Mouse (Mus musculus) heart, embryonic 16.5 days (tissue): ENCODE measurements at regions not wholly inside any gene's neighbourhood (a gene's known extent, or its start where the extent isn't known, plus 50 kb on each side); places are given as distances from the start of the nearest gene placed in this dataset.

Experiments
- ATAC-seq: fragments of 200-750 bp; cut with Nextera tagmentation; replicated peaks from 2 replicates; pipeline ENCODE4 v1.8.0; 2017; ENCODE audit warnings: moderate number of reproducible peaks; ENCODE audit not compliant: insufficient read depth, low FRiP score; ENCODE audit errors: extremely low read depth
- H3K27ac ChIP-seq: fragments of 300-500 bp; sonication (generic); 2 replicates; pipeline ENCODE4 v1.5.1; 2014; ENCODE audit warnings: mild to moderate bottlenecking, low read length, control low read depth, moderate library complexity
- H3K27me3 ChIP-seq: fragments of 300-500 bp; sonication (generic); 2 replicates; pipeline ENCODE4 v1.6.1; 2014; ENCODE audit warnings: low read length, mixed read lengths; ENCODE audit not compliant: control insufficient read depth, insufficient read depth
- H3K36me3 ChIP-seq: fragments of 300-500 bp; sonication (generic); 2 replicates; pipeline ENCODE4 v1.6.1; 2014; ENCODE audit not compliant: control insufficient read depth, insufficient read depth
- H3K4me1 ChIP-seq: fragments of 300-500 bp; sonication (generic); 2 replicates; pipeline ENCODE4 v1.6.1; 2014; ENCODE audit warnings: low read length, mixed read lengths; ENCODE audit not compliant: control insufficient read depth, insufficient read depth
- H3K4me2 ChIP-seq: fragments of 300-500 bp; sonication (generic); 2 replicates; pipeline ENCODE4 v1.6.1; 2014; ENCODE audit warnings: low read depth, mild to moderate bottlenecking, control low read depth, low read length
- H3K4me3 ChIP-seq: fragments of 300-500 bp; sonication (generic); 2 replicates; pipeline ENCODE4 v1.5.1; 2014; ENCODE audit warnings: mild to moderate bottlenecking, control low read depth, low read length
- H3K9ac ChIP-seq: fragments of 300-500 bp; sonication (generic); 2 replicates; pipeline ENCODE4 v1.6.1; 2014; ENCODE audit warnings: low read length, control low read depth
- H3K9me3 ChIP-seq: fragments of 300-500 bp; sonication (generic); replicated peaks from 2 replicates; pipeline ENCODE4 v1.6.1; 2016; ENCODE audit warnings: low read length; ENCODE audit not compliant: control insufficient read depth
- WGBS: fragments of 180-500 bp; shearing (Covaris S2); extraction: QIAGEN DNeasy Blood & Tissue Kit; methylation state at CpG from one replicate; pipeline ENCODE4 v1.1.7; 2014; 5-methylcytosine and 5-hydroxymethylcytosine counted together

DNA sequence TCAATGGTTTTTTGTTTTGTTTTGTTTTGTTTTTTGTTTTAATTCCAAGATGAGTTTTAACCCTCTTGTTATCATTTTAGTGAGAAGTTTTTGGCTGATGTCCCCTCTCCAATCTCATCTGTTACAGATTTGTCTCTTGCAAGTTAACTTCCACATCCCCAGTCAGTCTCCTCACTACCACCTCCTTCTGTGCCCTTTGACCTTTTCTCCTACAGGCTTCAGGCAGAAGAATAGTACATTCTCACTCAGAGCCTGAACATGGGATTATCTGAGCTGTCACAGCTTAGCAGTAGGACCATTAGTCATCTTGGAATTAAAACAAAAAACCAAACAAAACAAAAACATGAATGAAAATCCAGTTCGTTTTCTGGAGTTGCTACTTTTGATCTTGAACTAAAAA, 206.8 kb upstream of the Map3k7 start:
- H3K9me3 ChIP-seq, result no peaks in the 10 kb centered on the region
- H3K4me1 ChIP-seq, result peaks cover 4% of the 10 kb centered on the region; the same call in 1 of the 2 replicates
- no peak overlapping the region for H3K4me2 ChIP-seq
- H3K27ac ChIP-seq, result no peak overlapping the region
- 51% methylated on average over 1 of the region's 1 CpGs for WGBS
- no peak overlapping the region for H3K9ac ChIP-seq
- no peak for ATAC-seq
- H3K4me3 ChIP-seq, result no peak overlapping the region
- no peaks in the 10 kb centered on the region for H3K36me3 ChIP-seq
- no peaks in the 10 kb centered on the region for H3K27me3 ChIP-seq

DNA sequence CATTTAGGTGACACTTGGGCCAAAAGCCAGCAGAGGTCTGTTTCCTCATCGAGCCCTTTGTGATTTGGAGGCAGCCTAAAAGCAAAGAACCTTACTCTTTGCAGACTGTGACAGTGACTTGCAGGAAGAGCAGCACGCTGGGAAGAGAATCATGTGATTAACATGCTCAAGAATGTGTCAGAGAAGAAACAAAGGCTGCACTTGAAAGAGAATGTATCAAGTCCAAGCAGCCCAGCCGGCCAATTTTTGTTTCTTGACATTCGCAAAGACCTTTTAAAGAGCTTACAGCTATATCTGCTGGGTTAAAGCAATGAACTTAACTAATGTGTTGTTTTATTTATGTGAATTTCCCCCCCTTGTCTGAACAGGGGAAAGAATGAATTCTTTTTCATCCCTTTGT, 203.8 kb upstream of the Map3k7 start:
- H3K9ac ChIP-seq, result no peak overlapping the region
- no peak for ATAC-seq
- no peaks in the 10 kb centered on the region for H3K36me3 ChIP-seq
- H3K27me3 ChIP-seq, result no peaks in the 10 kb centered on the region
- H3K9me3 ChIP-seq, result no peaks in the 10 kb centered on the region
- no peak overlapping the region for H3K4me2 ChIP-seq
- H3K4me3 ChIP-seq, result no peak overlapping the region
- H3K27ac ChIP-seq, result no peak overlapping the region
- 46% methylated on average over 4 of the region's 4 CpGs for WGBS
- H3K4me1 ChIP-seq, result peaks cover 4% of the 10 kb centered on the region; the same call in 1 of the 2 replicates

DNA sequence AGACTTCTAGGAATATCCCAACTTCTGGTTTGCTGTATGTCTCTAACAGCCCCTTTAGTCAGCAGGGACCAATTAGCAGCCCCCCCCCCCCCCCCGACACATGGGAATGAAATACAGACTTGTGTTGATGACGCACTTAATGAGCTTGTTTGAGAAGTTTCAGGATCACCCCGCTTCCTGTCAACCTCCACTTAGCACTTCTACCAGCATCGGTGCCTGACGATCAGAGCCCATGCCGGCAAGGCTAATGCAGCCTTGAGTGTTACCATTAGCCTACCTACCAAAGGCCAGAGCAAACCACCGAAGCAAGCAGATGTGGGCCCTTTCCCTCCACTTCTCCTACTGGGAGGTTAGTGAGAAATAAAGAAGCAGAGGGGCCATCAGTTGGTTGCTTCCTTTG, 201.7 kb upstream of the Map3k7 start:
- 26% methylated on average over 7 of the region's 7 CpGs for WGBS
- H3K36me3 ChIP-seq, result no peaks in the 10 kb centered on the region
- no peak overlapping the region for H3K27ac ChIP-seq
- peak overlapping the region; percentile 40 for H3K4me2 ChIP-seq
- no peak for ATAC-seq
- H3K9me3 ChIP-seq, result no peaks in the 10 kb centered on the region
- H3K27me3 ChIP-seq, result no peaks in the 10 kb centered on the region
- no peak overlapping the region for H3K9ac ChIP-seq
- peaks cover 4% of the 10 kb centered on the region; the same call in 1 of the 2 replicates for H3K4me1 ChIP-seq
- H3K4me3 ChIP-seq, result no peak overlapping the region

DNA sequence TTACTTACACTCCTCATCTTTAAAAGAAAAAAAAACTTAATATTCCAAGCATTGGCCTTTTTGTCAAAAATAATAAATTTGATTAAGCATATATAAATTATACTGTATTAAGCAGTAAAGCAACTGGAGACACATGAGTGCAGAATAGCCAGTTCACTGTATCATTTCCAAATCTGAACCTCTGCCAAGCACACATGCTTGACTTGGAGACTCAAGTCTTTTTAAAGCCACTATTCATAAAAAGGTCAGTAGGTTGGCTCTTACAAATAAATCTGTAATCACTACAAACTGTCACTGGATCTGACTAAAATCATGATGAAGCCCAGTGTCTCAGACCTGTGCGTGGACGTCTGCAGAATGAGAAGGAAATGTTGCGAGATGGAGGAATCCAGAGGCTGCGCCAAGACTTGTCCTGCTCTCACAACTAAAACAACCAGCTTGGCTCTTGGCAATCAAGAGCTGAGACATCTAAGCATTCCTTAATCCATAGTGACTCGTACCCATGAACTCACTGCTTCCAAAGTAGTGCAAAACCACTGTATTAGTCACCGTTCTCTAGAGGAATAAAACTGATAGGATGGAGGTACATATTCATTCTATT, 195.8 kb upstream of the Map3k7 start:
- no peak overlapping the region for H3K9ac ChIP-seq
- no peaks in the 10 kb centered on the region for H3K27me3 ChIP-seq
- peaks cover 5% of the 10 kb centered on the region; the same call in 1 of the 2 replicates for H3K4me1 ChIP-seq
- WGBS, result 41% methylated on average over 6 of the region's 6 CpGs
- no peak overlapping the region for H3K4me2 ChIP-seq
- no peak for ATAC-seq
- H3K27ac ChIP-seq, result no peak overlapping the region
- H3K4me3 ChIP-seq, result no peak overlapping the region
- no peaks in the 10 kb centered on the region for H3K36me3 ChIP-seq
- no peaks in the 10 kb centered on the region for H3K9me3 ChIP-seq

DNA sequence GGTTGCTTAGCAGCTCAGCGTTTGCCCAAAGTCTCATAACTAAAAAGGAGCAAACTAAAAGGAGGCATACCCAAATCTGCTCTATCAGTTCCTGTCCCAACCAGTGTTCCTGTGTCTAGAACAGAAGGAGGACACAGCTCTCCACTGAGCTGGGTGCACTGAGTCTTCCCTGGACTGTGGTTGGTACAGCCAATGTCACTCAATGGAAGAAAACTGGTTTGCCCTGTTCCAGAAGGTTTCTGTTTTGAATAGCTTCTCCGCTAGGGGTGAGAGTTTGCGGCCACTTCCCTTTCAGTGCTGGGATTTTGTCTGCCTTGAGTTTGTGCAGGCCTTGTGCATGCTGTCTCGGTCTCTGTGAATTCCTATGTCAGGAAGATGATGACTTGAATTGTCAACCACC, 194.6 kb upstream of the Map3k7 start:
- WGBS, result 81% methylated on average over 4 of the region's 4 CpGs
- Histone ChIP-seq H3K4me3 (no peak overlapping the region), H3K27ac (no peak overlapping the region), H3K9me3 (no peaks in the 10 kb centered on the region), H3K9ac (no peak overlapping the region), H3K4me1 (peaks cover 5% of the 10 kb centered on the region; the same call in 1 of the 2 replicates), H3K27me3 (no peaks in the 10 kb centered on the region), H3K36me3 (no peaks in the 10 kb centered on the region), H3K4me2 (no peak overlapping the region)
- ATAC-seq, result no peak

DNA sequence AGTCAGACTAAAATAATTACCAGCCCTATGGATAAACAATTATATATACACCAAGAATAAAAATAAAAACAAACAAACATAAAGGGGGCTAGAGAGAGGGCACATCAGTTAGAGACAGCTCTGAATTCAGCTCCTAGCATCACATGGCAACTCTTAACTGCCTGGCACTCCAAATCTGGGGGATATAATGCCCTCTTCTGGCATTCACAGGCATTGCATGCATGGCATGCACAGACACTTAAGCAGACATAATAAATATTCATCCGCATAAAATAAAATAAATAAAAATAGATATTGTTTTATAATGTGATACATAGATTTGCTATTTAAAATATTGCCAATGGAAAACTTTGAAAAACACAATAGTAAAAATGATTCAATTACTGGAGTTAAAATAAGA, 177.6 kb upstream of the Map3k7 start:
- Histone ChIP-seq H3K27ac (no peak overlapping the region), H3K4me2 (no peak overlapping the region)
- no peak for ATAC-seq

DNA sequence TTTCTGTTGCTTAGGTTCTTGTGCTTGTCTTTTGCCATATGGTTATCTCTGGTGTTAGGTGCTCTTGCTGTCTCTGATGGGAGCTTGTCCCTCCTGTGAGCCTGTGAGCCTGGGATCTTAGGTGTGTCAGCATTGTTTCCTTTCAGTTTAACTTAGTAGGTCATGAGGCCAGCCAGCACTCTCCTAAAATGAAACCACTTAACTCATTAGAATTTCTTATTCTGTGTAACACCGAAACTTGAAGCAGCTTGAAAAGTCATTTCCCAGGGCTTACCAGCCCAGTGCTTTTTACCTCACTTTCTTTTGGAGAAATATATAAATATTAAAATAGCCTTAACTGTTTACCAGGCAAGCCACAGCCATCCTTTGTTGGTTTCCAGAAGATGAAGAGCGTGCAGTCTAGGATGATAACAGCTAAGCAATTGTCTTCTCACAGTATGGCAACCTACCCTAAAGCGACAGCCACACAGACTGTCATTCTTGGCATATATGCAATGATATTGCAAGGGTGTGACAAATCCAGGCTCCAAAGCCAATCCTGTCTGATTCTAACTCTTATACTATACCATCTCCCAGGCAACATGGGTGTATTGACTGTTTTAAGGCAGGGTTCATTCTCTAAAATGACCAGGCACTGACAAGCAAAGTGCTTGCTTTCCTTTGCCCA, 146.2 kb upstream of the Map3k7 start:
- Histone ChIP-seq H3K36me3 (no peaks in the 10 kb centered on the region), H3K27me3 (no peaks in the 10 kb centered on the region), H3K9me3 (no peaks in the 10 kb centered on the region), H3K27ac (no peak overlapping the region), H3K4me2 (no peak overlapping the region), H3K4me3 (no peak overlapping the region), H3K9ac (no peak overlapping the region), H3K4me1 (no peaks in the 10 kb centered on the region)
- no peak for ATAC-seq
- WGBS, result 92% methylated on average over 3 of the region's 3 CpGs

More for the DNA sequence above, 177.6 kb upstream of the Map3k7 start:
- H3K36me3 ChIP-seq, result no peaks in the 10 kb centered on the region
- WGBS, result 84% methylated on average over 1 of the region's 1 CpGs
- no peaks in the 10 kb centered on the region for H3K27me3 ChIP-seq
- no peaks in the 10 kb centered on the region for H3K4me1 ChIP-seq
- no peaks in the 10 kb centered on the region for H3K9me3 ChIP-seq
- no peak overlapping the region for H3K4me3 ChIP-seq
- H3K9ac ChIP-seq, result no peak overlapping the region

DNA sequence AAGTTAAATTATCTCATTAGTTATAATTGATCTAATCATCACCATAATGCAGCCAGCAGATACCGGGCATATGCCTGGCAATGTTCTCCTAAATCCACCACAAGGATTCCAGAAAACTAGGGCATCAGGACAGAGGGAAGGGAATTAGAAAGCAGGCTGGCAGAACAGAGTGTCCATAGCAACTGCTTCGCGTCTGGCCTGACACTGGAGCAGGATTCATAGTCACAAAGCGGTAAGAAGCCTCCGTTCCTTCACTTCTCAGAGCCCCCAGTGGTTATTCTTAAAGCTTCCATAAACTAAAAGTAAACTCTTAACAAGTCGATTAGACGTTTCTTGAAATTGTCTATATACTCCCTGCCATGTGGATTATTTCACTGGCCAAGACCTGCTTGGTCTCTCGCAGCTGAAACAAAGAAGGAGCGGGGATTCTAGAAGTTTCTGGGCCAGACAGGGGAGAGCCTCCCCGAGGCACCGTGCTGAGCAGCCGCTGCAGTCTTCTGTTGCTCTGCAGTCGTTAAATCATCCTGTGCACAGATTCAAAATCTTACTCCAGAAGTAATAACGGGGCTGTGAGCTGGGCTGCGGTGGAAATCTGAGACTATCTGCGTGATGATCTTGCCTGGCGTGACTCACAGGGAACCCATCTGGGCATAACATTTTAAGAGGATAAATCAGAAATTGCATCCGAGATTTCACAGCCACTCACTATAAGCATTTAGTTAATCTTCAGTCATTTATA, 144.2 kb upstream of the Map3k7 start:
- 80% methylated on average over 18 of the region's 18 CpGs for WGBS
- ATAC-seq, result no peak

More for the DNA sequence above, 144.2 kb upstream of the Map3k7 start:
- Histone ChIP-seq H3K36me3 (no peaks in the 10 kb centered on the region), H3K4me2 (no peak overlapping the region), H3K27ac (no peak overlapping the region), H3K27me3 (no peaks in the 10 kb centered on the region), H3K4me3 (no peak overlapping the region), H3K4me1 (peaks cover under 1% of the 10 kb centered on the region; the same call in 1 of the 2 replicates), H3K9ac (no peak overlapping the region), H3K9me3 (no peaks in the 10 kb centered on the region)
